Mouse (Mus musculus) E14TG2a.4 (cell line): ENCODE measurements around the gene Grin2d.

Experiments used
- CTCF ChIP-seq: conservative IDR thresholded peaks from 2 replicates; pipeline ENCODE4 v1.5.1; 2014; ENCODE audit warnings: low read length
- NANOG ChIP-seq: IDR thresholded peaks from 2 replicates; pipeline ENCODE4 v1.6.1; 2014; ENCODE audit warnings: borderline replicate concordance, low read length, mixed read lengths
- POU5F1 ChIP-seq: IDR thresholded peaks from 2 replicates; pipeline ENCODE4 v1.6.1; 2014; ENCODE audit warnings: low read length, borderline replicate concordance

DNA sequence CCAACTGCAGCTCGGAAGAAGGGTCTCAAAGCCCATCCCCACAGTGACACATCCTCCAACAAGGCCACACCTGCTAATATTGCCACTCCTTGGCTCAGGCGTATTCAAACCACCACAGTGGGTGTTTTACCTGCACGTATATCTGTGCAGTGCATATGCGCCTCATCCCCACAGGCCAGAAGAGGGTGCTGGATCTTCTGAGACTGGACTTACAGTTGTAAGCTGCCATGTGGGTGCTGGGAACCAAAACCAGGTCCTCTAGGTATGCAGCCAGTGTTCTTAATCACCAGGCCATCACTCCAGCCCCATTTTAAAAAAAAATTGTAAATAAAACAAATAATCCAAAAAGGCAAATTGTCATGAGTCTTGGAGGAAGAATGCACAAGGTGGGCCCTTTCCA is 2.4 kb upstream of the Grin2d start:
- TF ChIP-seq CTCF (peak; percentile 37), POU5F1 (no peak), NANOG (no peak)
